Mouse (Mus musculus) gastrocnemius, adult 2 months (tissue): ENCODE results near the gene Ptafr. TPM values are rescaled to one million over a fixed set of nuclear protein-coding genes. Genes with fewer than 3 reads are reported as not detected.
A peak's percentile ranks its signal among the peaks of the same experiment; 100 is the strongest.

ENCODE experiments used
- DNase-seq: peaks from one replicate; pipeline ENCODE4 v3.0.0; 2022
- H3K27ac ChIP-seq: fragments of 200-600 bp; 2 replicates; pipeline ENCODE4 v1.8.1; 2022; ENCODE audit warnings: mild to moderate bottlenecking
- H3K4me3 ChIP-seq: fragments of 200-600 bp; 2 replicates; pipeline ENCODE4 v1.8.1; 2022; ENCODE audit warnings: mild to moderate bottlenecking, moderate library complexity
- CTCF ChIP-seq: fragments of 200-600 bp; IDR thresholded peaks from 2 replicates; pipeline ENCODE4 v1.8.1; 2022; ENCODE audit warnings: antibody characterized with exemption, mild to moderate bottlenecking, moderate library complexity
- intact Hi-C: fragments of 180-260 bp; cut with DNase I; formaldehyde crosslinking; loops from one replicate; pipeline ENCODE4 v1.15.1; 2025
- total RNA-seq, 2 experiments: library from RNA; stranded (reverse); gene quantifications; 2 replicates each; pipeline ENCODE4 v1.2.3; 2021

Ptafr gene
- total RNA-seq, 2 experiments from 2014 or later, result 0.56 to 0.98 TPM

DNA sequence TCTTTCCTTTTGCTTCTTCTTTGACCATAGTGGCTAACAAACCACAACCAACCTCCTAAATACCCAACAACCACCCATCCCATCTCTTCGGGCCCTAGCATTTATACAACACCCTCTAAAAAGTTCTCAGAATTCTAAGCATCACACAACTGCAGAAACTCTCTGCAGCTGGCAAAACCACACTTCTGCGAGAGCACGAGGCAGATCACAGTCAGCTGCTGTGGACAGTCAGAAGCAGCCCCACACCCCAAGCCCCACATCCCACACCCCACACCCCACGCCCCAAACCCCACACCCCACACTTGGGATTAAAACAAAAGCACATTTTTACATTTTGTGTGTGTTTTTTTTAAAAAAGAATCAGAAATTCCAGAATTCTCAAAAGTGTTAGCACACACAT lies 39.6 kb downstream of the Ptafr start:
- Histone ChIP-seq H3K4me3 (no peak overlapping the region), H3K27ac (no peak overlapping the region)
- TF ChIP-seq CTCF, result no peak
- no peak for DNase-seq
- intact Hi-C loops, result no loop called here

DNA sequence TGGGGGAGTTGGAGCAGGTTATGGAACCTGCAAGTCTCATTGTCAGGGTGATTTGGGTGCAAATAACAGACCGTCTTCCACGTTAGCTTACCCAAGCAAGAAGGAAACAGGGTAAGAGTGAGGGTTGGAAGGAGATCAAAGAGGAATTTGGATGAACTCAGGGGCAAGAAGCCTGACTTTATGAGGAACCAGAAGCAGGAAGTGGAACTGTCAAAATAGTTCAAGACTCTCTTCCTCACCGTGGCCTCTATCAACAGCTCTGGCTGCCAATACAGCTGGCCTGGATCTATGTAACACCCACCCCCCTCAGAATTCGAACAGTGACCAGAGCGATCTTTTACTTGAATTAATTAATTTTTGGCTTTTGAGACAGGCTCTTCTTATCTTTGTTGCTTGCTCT lies 41.9 kb downstream of the Ptafr start:
- no peak for DNase-seq
- H3K27ac ChIP-seq, result peak overlapping the region; percentile 43
- intact Hi-C loops, result no loop called here
- no peak for TF ChIP-seq CTCF
- no peak overlapping the region for H3K4me3 ChIP-seq

DNA sequence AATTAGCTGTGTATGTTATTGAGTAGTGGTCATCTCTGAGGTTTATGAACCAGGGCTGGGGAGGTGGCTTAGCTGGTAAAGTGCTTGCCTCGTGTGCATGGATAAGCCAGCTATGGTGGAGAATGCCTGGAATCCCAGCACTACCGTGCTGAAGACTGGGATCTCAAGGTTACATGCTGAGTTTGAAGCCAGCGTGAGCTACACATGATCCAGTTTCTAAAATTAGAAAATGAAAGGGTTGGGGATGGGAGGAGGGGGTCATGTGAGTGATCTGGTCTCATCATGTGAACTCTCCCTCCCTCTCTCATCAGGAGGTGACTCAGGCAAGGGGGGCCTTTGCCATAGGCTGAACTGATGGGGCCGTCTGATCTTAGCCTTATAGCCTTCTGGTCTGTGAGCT lies 44.3 kb downstream of the Ptafr start:
- Histone ChIP-seq H3K4me3 (no peak overlapping the region), H3K27ac (peak overlapping the region; percentile 71)
- intact Hi-C loops, result no loop called here
- no peak for DNase-seq
- no peak for TF ChIP-seq CTCF

DNA sequence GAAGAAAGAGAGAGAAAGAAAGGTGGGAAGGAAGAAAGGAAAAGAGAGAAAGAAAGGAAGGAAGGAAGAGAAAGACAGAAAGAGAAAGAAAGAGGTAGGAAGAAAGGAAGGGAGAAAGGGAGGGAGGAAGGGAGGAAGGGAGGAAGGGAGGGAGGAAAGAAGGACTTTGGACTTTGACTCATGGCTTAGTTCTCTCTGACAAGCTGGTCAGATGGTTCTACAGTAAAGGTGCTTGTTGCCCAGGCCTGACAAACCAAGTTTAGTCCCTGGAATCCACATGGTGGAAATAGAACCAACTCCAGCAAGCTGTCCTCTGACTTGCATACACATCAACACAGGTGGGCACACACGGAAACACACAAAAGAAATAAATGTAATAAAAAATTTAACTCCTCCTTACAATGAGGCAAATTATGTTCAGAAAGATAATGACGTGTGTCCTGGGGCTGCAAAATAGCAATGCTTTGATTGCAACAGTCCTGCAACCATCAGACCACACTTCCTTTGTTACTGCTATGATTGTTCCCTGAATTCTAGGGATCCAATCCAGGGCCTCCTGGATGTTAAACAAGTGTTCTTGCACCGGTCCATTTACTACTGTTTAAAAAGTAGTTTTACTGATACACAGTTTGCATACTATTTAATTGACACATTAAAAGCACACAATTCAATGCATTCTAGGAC lies 46.6 kb downstream of the Ptafr start:
- Histone ChIP-seq H3K4me3 (no peak overlapping the region), H3K27ac (no peak overlapping the region)
- TF ChIP-seq CTCF, result no peak
- intact Hi-C loops, result no loop called here
- DNase-seq, result no peak

DNA sequence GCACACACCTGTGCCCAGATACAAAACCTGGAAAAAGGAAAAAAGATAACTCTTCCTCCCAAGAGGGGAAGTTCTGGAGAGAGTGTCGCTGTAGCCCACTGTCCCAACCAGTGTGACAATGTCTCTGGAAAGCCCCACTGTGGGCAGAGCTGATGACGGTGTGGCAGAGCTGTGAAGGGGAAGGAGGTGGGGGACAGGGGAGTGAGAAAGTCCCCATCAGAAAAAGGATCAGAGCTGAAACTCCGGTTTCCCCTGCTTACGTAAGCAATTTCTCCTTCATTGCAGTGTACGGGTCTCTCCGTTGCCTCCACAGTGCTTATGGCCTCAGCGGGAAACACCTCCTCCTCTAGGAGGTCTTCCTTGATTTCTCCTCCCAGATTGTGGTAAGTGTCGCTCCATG lies 47.5 kb downstream of the Ptafr start:
- intact Hi-C loops, result no loop called here

DNA sequence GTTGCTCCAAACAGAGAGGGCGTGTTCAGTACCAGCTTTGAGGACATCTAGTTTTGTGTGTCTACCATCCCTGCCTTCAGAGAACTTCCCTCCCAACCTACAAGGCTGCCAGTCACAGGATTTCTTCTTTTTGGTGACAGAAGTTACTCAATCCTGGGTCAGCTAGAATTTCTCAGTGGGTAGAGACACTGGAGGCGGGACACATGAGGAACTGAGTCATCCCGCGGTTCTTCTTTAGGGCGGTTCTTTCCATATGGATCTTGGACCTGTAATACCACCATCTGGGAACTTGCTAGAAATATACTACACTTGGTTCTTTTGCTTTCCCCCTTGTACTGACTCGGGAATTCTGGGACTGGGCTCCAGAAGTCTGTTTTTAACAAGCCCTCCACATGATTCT lies 54.0 kb downstream of the Ptafr start:
- no peak for TF ChIP-seq CTCF
- Histone ChIP-seq H3K27ac (peak overlapping the region; percentile 51; the same call in 1 of the 2 replicates), H3K4me3 (no peak overlapping the region)
- intact Hi-C loops, result no loop called here
- no peak for DNase-seq

More for the DNA sequence above, 47.5 kb downstream of the Ptafr start:
- TF ChIP-seq CTCF, result no peak
- Histone ChIP-seq H3K4me3 (no peak overlapping the region), H3K27ac (no peak overlapping the region)
- DNase-seq, result no peak

DNA sequence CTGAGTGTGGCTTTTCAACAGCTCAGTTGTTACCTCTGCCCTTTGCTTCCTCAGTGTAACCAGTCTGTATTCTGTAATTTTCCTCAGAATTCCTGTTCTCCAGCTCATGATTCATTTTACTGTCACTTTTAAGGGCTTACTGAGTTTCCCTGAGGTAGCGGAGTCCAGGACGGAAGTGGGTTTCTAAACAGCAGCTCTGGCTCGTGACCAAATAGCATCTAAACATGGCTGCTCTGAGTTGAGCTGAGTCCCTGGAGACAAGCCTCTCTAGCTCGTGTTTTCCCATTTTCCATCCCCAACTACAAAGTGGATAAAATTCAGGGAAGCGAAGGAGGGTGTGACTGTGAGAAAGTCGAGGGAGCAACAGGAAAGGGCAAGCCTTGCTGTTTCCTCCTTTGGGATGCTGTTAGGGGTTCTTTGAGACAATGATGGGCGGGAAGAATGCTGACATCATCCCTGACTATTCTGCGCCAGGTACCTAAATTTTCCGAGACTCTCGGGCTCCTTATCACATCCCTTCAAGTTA lies 55.0 kb downstream of the Ptafr start:
- intact Hi-C loops, result no loop called here
- peak overlapping the region; percentile 46 for H3K27ac ChIP-seq
- TF ChIP-seq CTCF, result no peak
- no peak for DNase-seq
- no peak overlapping the region for H3K4me3 ChIP-seq

DNA sequence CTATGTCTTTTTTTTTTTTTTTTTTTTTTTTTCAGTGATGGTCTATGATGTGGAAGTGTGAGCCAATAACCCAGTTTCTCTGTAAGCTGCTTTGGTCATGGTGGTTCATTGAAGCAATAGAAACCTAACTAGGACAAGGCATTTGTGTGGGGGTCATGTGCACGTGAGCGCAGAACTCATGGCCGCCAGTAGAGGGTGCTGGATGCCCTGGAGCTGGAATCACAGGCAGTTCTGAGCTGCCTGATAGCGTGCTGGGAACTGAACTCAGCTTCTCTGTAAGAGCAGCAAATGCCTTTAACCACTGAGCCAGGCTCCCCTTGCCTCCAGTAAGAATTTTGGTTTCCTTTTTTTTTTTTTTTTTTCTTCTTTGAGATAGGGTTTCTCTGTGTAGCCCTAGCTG lies 56.3 kb downstream of the Ptafr start:
- DNase-seq, result no peak
- no peak for TF ChIP-seq CTCF
- H3K4me3 ChIP-seq, result no peak overlapping the region
- intact Hi-C loops, result no loop called here
- H3K27ac ChIP-seq, result no peak overlapping the region

DNA sequence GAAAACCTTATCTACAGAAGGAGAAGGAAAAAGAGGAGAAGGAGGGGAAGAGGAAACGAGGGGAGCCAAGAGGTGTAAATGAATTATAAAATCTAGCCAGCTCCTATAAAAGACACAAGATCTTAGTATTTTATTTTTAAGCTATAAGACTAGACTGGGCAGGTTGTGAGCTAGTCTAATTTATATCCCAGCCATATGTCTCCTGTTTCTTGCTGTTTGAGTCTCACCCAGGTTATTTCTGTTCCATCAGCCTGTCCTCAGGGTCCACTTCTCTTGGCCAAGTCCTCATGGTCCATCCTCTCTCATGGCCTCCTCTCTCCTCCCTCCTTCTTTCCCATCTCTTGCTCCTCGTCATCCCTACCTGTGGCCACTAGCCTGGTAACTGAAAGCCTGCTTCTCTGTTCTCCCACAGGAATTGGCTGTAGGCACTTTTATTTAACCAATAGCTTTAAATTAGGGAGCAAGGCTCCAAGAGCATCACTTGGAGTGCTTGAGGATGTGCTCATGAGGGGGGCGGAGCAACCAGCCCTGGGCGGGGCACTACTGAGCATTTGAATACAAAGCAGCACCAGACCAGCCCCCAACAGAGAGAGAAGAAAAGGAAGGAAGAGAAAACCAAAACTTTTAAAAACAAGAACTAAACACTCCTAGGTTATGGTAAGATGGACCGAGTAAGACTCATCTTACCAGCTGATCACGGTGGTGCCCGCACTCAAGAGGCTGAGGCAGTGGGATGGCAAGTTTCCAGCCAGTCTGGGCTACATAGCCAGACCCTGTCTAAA lies 57.6 kb downstream of the Ptafr start:
- no peak for TF ChIP-seq CTCF
- no peak for DNase-seq
- H3K4me3 ChIP-seq, result no peak overlapping the region
- intact Hi-C loops, result no loop called here
- no peak overlapping the region for H3K27ac ChIP-seq

DNA sequence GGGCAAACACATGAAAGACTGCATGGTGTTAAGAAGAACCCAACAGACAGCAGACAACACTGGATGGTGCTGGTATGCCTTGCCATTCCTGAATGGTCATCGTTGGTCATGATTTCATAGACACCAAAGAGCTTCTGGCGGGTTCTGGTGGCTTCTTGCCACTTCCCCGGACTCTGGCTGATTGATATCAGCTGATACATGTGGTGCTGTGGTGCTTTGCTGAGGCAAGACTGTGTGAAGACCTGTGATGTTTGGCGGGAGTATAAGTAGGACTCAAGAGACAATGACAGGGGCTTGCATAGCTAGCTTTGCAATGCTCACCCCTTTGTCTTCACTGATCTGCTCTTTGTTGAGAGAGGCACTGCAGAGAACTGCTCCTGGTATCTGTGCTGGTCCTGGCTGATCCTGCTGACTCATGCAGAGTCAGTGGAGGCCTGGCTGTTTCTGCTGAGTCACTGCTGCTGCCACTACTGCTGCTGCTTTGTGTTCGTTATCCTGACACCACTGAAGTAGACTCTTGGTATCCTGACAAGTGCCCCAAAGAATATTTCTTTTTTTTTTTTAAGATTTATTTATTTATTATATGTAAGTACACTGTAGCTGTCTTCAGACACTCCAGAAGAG lies 60.3 kb downstream of the Ptafr start:
- no peak overlapping the region for H3K27ac ChIP-seq
- intact Hi-C loops, result no loop called here
- H3K4me3 ChIP-seq, result no peak overlapping the region
- no peak for DNase-seq
- no peak for TF ChIP-seq CTCF

DNA sequence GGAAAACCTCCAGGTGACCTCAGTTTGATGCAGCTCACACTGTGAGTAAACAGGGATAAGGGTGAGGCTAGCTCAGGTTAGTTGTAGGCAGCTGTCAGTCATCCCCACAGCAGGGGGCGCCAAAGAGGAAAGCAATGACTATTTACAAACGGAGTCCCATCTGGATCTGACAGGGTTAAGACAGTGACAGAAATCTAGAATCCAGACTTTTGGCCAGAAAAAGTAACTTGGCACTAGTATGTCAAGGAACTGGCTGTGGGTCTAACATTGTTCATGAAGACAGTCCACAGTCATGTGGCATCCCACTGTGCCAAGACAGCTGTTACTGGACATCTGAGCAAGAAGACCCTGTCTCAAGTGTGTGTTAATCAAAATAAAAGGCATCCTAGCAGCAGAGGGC lies 65.0 kb downstream of the Ptafr start:
- Histone ChIP-seq H3K4me3 (no peak overlapping the region), H3K27ac (no peak overlapping the region)
- peak; percentile 53 for DNase-seq
- TF ChIP-seq CTCF, result peak; percentile 56
- intact Hi-C loops, result no loop called here

Other genes with a start within 250 kb of the Ptafr start
- gene Trnau1ap, start 234.5 kb upstream of the Ptafr start, total RNA-seq, result 10 to 100 TPM; 10.4 to 11.7 TPM
- gene Rcc1, start 210.5 kb upstream of the Ptafr start, total RNA-seq, result 1 to 10 TPM; 7.7 to 7.8 TPM
- gene Phactr4, start 141.6 kb upstream of the Ptafr start, total RNA-seq, result 10 to 100 TPM; 14.6 to 15.6 TPM
- gene Med18, start 100.1 kb upstream of the Ptafr start, total RNA-seq, result 1 to 10 TPM; 2.9 to 3.3 TPM
- gene Sesn2, start 53.6 kb upstream of the Ptafr start, total RNA-seq, result 1 to 10 TPM; 1.5 to 2.1 TPM
- 10 to 100 TPM; 41.0 to 60.0 TPM for gene Atpif1, start 30.4 kb upstream of the Ptafr start, total RNA-seq
- gene Dnajc8, start 28.5 kb upstream of the Ptafr start, total RNA-seq, result 10 to 100 TPM; 47.2 to 59.3 TPM
- 10 to 100 TPM; 11.2 to 15.5 TPM for gene Eya3, start 74.9 kb downstream of the Ptafr start, total RNA-seq
- under 1 TPM; 0.54 to 0.70 TPM for gene Xkr8, start 168.5 kb downstream of the Ptafr start, total RNA-seq
- gene Smpdl3b, start 193.2 kb downstream of the Ptafr start, total RNA-seq, result under 1 TPM; 0.47 to 0.66 TPM
- 10 to 100 TPM; 14.2 to 16.3 TPM for gene Rpa2, start 204.3 kb downstream of the Ptafr start, total RNA-seq
- gene Themis2, start 232.3 kb downstream of the Ptafr start, total RNA-seq, result under 1 TPM; 0.69 to 0.70 TPM